Mouse (Mus musculus) bone marrow macrophage, adult 2 months (primary cell): ENCODE results near the gene Il2rb. TPM values are rescaled to one million over a fixed set of nuclear protein-coding genes. Genes with fewer than 3 reads are reported as not detected.

Experiments
- H3K27ac ChIP-seq: 2 replicates; pipeline ENCODE4 v1.5.1; 2012; ENCODE audit warnings: low read depth, low read length; ENCODE audit not compliant: insufficient read depth
- H3K4me1 ChIP-seq: 2 replicates; pipeline ENCODE4 v1.6.1; 2012; ENCODE audit warnings: low read length; ENCODE audit not compliant: control insufficient read depth, insufficient read depth
- H3K4me3 ChIP-seq: 2 replicates; pipeline ENCODE4 v1.5.1; 2012; ENCODE audit warnings: mild to moderate bottlenecking, low read length, moderate library complexity; ENCODE audit not compliant: insufficient read depth
- CTCF ChIP-seq: IDR thresholded peaks from 2 replicates; pipeline ENCODE4 v1.5.1; 2012; ENCODE audit warnings: low read depth, mild to moderate bottlenecking, low read length, moderate library complexity
- POLR2A ChIP-seq: IDR thresholded peaks from 2 replicates; pipeline ENCODE4 v1.6.1; 2012; ENCODE audit warnings: mild to moderate bottlenecking, low read depth, low read length, borderline replicate concordance
- polyA plus RNA-seq: library from polyadenylated mRNA; stranded (reverse); fragments of >200 nt; gene quantifications from 2 replicates; pipeline ENCODE4 v1.2.4, GENCODE M21; 2012; ENCODE audit not compliant: missing spikeins, insufficient read depth, insufficient read length

Il2rb gene
- polyA plus RNA-seq, 1 experiment: not detected

DNA sequence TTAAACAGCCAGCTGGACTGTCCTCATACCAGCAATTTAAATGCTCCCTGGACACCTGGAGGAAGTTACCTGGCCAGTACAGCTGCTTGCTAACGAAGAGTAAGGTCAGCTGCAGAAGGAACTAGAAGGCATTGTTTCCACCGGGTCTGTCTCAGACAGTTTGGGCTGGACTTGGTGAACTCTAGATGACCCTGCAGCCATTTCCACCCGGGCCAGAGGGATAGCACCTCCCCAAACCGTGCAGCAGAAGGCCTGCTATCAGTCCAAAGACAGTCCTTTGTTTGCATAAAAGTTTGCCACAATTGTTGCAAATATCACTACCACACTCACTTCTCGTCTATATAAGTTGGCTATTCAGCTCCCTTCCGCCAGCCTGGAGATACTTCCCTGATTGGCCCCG, 23.2 kb downstream of the Il2rb start:
- Histone ChIP-seq H3K27ac (no peak overlapping the region), H3K4me3 (no peak overlapping the region), H3K4me1 (no peaks in the 10 kb centered on the region)
- TF ChIP-seq POLR2A: no peak

DNA sequence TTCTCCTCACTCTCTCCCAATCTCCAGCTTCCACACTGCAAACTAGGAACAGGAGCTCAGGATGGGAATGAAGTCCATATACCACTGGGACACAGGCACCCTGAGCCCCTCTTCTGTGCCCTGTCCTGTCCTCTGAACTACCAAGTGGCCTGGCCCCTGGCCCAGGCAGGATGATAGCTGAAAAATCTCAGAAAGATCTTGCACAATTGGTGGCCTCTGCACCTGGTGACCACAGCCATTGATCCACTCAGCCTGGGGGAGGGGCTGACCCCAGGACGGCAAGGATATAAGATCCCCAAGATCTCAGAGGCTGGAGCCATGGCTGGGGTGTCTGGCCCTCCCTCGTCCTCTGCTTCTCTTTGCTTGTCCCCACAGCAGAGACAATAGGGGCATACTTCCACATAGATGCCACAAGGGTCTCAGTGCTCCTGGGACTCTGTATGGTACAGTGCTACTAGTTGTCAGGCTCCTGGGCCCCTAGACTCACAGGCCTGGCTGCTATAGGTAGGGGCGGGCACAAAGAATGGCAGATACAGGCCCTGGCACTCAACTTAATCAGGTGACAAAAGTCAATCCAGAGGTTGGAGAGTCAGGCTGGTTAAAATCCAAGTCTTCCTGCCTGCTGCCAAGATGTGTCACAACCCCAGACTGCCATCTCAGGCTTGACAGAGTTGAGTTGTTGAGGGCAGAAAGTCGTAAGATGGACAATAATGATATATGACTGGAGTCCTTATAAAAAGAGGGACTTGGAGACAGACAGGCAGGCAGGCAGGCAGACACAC, 24.4 kb downstream of the Il2rb start:
- Histone ChIP-seq H3K4me1 (no peaks in the 10 kb centered on the region), H3K4me3 (no peak overlapping the region), H3K27ac (no peak overlapping the region)
- no peak for TF ChIP-seq POLR2A
- TF ChIP-seq CTCF: no peak

DNA sequence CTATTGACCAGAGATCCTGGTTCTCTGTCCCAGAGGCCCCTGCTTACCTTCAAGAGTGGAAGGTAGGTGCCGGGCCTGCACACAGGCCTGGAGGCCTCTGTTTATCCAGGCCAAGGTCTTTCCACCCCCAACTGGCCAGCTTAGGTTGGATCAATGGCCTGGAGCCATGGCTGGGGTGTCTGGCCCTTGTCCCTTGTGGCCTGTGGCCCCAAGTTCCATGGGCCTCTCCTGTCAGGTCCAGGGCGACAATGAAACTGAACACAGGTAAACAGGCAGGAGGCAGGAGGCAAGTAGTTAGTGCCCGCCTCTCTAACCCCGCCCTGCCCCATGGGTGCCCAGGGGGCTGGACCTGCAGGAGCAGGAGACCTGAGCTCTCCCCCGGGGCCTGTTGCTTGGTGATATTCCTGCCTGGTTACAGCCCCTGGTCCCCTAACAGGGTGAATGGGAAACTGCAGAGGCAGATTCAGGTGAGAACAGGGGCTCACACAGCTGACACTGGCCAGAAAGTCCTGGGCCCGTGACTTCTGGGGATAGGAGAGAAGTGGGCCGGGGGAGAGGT, 26.6 kb downstream of the Il2rb start, which contains the start of gene Tmprss6:
TSS of gene Tmprss6 (minus strand) at position 256 of the 559 bp plus-strand sequence.
- TF ChIP-seq CTCF (no peak), POLR2A (no peak)
- no peaks in the 10 kb centered on the region for H3K4me1 ChIP-seq
- H3K4me3 ChIP-seq: no peak within 1 kb of the TSS
- no peak within 1 kb of the TSS for H3K27ac ChIP-seq

DNA sequence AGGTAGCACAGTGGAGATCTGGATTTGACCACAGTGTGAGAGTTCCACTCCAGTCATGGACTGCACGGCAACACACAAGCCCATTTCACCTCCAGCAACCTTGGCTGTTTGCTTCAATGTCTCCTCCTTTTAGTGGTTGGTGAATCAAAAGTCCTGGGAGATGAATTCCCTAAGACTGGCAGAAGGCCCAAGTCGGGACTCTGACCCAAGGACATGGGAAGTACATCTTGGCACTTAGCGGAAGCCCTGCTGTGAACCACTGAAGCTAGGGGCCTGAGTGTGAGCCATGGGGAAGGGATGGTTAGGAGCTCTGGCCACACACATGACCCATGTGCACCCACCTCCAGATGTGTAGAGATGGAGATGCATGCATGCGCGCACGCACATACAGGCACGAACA, 27.5 kb downstream of the Il2rb start:
- Histone ChIP-seq H3K4me1 (no peaks in the 10 kb centered on the region), H3K27ac (no peak overlapping the region), H3K4me3 (no peak overlapping the region)
- TF ChIP-seq POLR2A (no peak), CTCF (no peak)

DNA sequence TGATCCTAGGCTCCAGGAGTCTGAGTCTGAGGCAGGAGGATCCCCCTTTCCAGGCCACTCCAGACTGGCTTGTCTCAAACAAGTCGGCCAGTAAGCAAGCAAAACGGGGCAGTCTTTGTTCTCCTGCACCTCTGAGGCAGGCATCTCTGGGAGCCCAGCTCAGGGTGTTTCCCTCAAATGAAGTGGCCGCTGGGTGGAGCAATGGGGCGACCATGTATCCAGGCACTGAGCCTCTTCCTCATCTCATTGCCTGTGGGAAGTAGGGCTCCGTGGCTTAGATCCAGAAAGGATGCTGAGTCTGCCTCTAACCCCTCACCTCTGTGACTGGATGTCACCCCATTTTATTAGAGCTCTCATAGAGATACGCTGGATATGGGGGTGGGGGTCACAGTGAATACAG, 28.3 kb downstream of the Il2rb start:
- no peak overlapping the region for H3K27ac ChIP-seq
- TF ChIP-seq CTCF (no peak), POLR2A (no peak)

DNA sequence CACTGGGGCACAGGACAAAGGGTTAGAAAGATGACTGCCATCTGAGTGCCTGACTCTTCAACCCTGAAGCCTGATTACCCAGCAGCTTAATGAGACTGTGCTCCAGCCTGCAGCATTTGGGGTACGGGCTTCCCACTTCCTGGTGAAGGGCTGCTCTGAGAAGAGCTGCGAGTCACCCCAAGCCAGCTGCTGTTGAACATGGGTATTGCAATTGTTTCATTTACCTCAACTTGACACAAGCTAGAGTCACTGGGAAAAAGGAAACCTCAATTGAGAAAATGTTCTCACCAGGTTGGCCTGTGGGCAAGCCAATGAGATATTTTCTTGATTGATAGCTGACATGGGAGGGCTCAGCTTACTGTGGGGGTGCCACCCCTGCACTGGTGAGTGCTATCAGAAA, 32.1 kb downstream of the Il2rb start:
- TF ChIP-seq CTCF (no peak), POLR2A (no peak)
- Histone ChIP-seq H3K4me1 (no peaks in the 10 kb centered on the region), H3K27ac (no peak overlapping the region), H3K4me3 (no peak overlapping the region)

More for the DNA sequence above, 28.3 kb downstream of the Il2rb start:
- H3K4me1 ChIP-seq: no peaks in the 10 kb centered on the region
- no peak overlapping the region for H3K4me3 ChIP-seq

DNA sequence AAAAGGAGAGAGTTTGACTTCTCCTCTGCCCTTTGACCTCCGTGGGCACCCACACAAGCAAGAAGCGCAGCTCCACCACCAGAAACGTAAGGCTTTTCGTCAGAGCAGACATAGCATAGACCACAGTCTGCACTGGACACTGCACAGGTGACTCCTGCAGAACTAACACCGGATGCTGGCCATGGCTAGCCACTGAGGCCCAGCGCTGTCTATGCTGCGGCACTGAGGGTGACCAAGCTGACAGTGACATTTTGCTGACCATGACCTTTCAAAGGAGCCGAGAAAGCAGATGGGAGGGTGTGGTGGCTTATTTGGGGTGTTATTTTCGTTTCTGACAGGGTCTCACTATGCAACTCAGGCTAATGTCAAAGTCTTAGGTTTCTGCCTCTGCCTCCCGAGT, 37.9 kb downstream of the Il2rb start:
- H3K4me3 ChIP-seq: no peak overlapping the region

DNA sequence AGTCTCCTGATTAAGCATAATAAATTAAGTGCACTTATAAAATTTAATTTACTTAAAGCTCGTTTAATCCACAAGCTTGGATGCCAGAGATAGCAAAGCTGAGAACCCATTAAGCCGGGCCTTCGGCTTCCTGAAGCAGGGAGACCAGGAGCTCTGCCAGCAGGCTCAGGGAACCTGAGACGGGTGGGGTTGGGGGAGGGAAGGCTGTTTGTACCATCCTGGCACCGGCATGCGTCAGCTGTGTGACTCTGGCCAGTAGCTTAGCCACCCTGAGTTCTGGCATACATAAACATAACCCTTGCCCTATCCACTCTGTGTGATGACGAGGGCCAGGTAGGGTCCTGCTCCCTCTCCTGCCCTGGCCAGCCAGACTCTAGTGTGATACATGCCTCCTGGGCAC, 39.0 kb downstream of the Il2rb start:
- H3K4me3 ChIP-seq: no peak overlapping the region
- TF ChIP-seq POLR2A (no peak), CTCF (no peak)
- no peak overlapping the region for H3K27ac ChIP-seq
- peaks cover 5% of the 10 kb centered on the region for H3K4me1 ChIP-seq

More for the DNA sequence above, 37.9 kb downstream of the Il2rb start:
- no peaks in the 10 kb centered on the region for H3K4me1 ChIP-seq
- TF ChIP-seq POLR2A (no peak), CTCF (no peak)
- H3K27ac ChIP-seq: no peak overlapping the region

DNA sequence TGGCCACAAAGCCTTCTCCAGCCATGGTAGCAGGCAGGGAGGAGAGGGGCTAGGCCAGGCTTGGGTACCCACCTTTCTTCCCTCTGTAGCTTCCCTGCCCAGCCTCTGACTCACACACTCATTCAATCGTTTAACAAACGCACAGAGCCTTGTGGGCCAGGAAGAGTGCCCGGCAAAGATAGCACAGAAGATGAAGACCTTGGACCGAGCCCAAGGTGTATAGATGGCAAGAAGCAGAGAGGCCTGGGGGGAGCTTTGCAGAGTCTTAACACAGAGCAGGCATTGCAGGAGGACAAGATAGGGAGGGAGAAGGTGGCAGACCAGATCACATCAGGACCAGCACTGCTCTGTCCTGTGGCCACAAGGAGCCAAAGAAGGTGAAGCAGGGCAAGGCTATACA, 39.9 kb downstream of the Il2rb start:
- TF ChIP-seq CTCF: no peak
- TF ChIP-seq POLR2A: no peak
- Histone ChIP-seq H3K4me3 (no peak overlapping the region), H3K4me1 (peaks cover 13% of the 10 kb centered on the region), H3K27ac (no peak overlapping the region)

DNA sequence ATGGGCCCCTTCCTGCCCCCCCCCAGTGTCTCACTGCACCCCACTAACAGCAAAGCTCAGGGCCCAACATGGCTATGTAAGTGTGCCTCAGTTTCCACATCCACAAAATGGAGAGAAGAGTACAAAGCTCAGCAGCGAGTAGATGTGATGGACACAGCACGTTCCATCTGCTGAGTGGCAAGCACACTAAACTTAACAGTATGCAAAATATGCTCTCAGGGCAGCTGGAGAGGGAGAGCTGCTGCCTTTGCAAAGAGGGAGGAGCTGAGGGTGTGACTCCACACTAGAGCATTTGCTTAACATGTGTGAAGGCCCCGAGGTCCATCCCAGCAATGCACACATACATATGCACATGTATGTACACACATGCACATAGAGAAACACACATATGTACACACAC, 42.1 kb downstream of the Il2rb start:
- H3K27ac ChIP-seq: no peak overlapping the region
- H3K4me1 ChIP-seq: peaks cover 26% of the 10 kb centered on the region
- H3K4me3 ChIP-seq: no peak overlapping the region
- TF ChIP-seq POLR2A (no peak), CTCF (no peak)
